Comparison of ENCODE assay signal across 8 mouse cellular contexts in the genomic region with DNA sequence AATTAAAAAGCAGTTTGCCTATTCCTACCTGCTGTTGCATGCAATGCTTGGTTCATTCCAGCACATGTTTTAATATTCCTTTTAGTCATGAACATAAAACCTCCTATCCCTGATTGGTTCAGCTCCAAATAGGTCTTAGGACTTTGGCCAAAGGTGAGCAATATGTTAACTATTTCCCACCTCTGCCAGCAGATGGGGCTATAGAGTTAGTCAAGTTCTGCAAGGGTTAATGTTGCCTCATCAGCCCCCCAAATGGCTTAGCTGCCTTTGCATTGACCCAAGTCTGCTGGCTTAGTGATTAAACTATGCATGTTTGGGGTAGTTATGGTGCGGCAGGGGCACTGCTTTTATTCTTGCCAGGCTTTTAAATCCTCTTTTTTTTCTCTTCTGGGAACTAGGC.
DNase-seq lines count a peak whose midpoint lies in the region; ATAC-seq and TF ChIP-seq lines count a peak whose summit lies in the region.

No protein-coding gene starts in this region.

- H3K9ac ChIP-seq in forebrain, embryonic 11.5 days (ENCODE audit: low read length): no peak overlapping the region
- H3K9ac ChIP-seq in forebrain, embryonic 12.5 days: no peak overlapping the region
- no peak overlapping the region for H3K9ac ChIP-seq in neural tube, embryonic 15.5 days (replicated peaks)
- H3K9ac ChIP-seq in kidney, postnatal 0 days (ENCODE audit: low read depth, low read length): no peak overlapping the region

- intact Hi-C loops in left cerebral cortex, postnatal 36 days (cut with DNase I): loop anchor here (5.0 kb wide), 1 partner anchor 273 kb away; no protein-coding TSS in a partner anchor

- no peak for DNase-seq in forebrain, embryonic 11.5 days (ENCODE audit: low spot score)
- DNase-seq in neural tube, embryonic 10.5 days (ENCODE audit: extremely low spot score, low spot score): peak; percentile 25
- peak; percentile 43 for DNase-seq in kidney, postnatal 0 days (ENCODE audit: low spot score)
- DNase-seq in left cerebral cortex, postnatal 36 days (ENCODE audit: low spot score in 2 of 2): no peak

- H3K36me3 ChIP-seq in forebrain, embryonic 11.5 days (ENCODE audit: control insufficient read depth, insufficient read depth, low read length): no peaks in the 10 kb centered on the region
- no peaks in the 10 kb centered on the region for H3K36me3 ChIP-seq in forebrain, embryonic 12.5 days (replicated peaks)
- H3K36me3 ChIP-seq in neural tube, embryonic 15.5 days: no peaks in the 10 kb centered on the region
- no peaks in the 10 kb centered on the region for H3K36me3 ChIP-seq in kidney, postnatal 0 days (ENCODE audit: insufficient read depth, low read length)
- H3K36me3 ChIP-seq in small intestine, adult 2 months (ENCODE audit: control insufficient read depth, insufficient read depth, low read length): no peaks in the 10 kb centered on the region

- no peaks in the 10 kb centered on the region for H3K4me1 ChIP-seq in forebrain, embryonic 11.5 days (replicated peaks; ENCODE audit: control insufficient read depth, insufficient read depth, low read length)
- H3K4me1 ChIP-seq in forebrain, embryonic 12.5 days: no peaks in the 10 kb centered on the region
- H3K4me1 ChIP-seq in neural tube, embryonic 15.5 days: no peaks in the 10 kb centered on the region
- no peaks in the 10 kb centered on the region for H3K4me1 ChIP-seq in kidney, postnatal 0 days (replicated peaks; ENCODE audit: insufficient read depth, low read length)
- no peaks in the 10 kb centered on the region for H3K4me1 ChIP-seq in small intestine, adult 2 months (ENCODE audit: control insufficient read depth, insufficient read depth, insufficient read length, low read length)

- no peak overlapping the region for H3K4me3 ChIP-seq in forebrain, embryonic 11.5 days (ENCODE audit: low read depth, low read length)
- H3K4me3 ChIP-seq in forebrain, embryonic 12.5 days (replicated peaks): no peak overlapping the region
- H3K4me3 ChIP-seq in neural tube, embryonic 15.5 days (replicated peaks): no peak overlapping the region
- no peak overlapping the region for H3K4me3 ChIP-seq in kidney, postnatal 0 days (replicated peaks; ENCODE audit: low read depth, low read length)
- no peak overlapping the region for H3K4me3 ChIP-seq in small intestine, adult 2 months (ENCODE audit: low read depth, low read length)

- no peak for TF ChIP-seq POLR2A in small intestine, adult 2 months (IDR thresholded peaks at IDR 0.05; ENCODE audit: low read depth, low read length)

- no peak overlapping the region for H3K4me2 ChIP-seq in forebrain, embryonic 11.5 days (ENCODE audit: low read depth, low read length, severe bottlenecking)
- H3K4me2 ChIP-seq in forebrain, embryonic 12.5 days: no peak overlapping the region
- no peak overlapping the region for H3K4me2 ChIP-seq in neural tube, embryonic 15.5 days
- H3K4me2 ChIP-seq in kidney, postnatal 0 days (ENCODE audit: low read length): no peak overlapping the region

- H3K27ac ChIP-seq in forebrain, embryonic 11.5 days (ENCODE audit: low read depth, low read length): no peak overlapping the region
- H3K27ac ChIP-seq in forebrain, embryonic 12.5 days: no peak overlapping the region
- H3K27ac ChIP-seq in neural tube, embryonic 15.5 days (replicated peaks): no peak overlapping the region
- no peak overlapping the region for H3K27ac ChIP-seq in kidney, postnatal 0 days
- no peak overlapping the region for H3K27ac ChIP-seq in small intestine, adult 2 months (ENCODE audit: insufficient read depth, low read depth, low read length)

- no peaks in the 10 kb centered on the region for H3K9me3 ChIP-seq in forebrain, embryonic 11.5 days (ENCODE audit: control insufficient read depth, low read length)
- no peaks in the 10 kb centered on the region for H3K9me3 ChIP-seq in forebrain, embryonic 12.5 days
- no peaks in the 10 kb centered on the region for H3K9me3 ChIP-seq in neural tube, embryonic 15.5 days (replicated peaks)
- H3K9me3 ChIP-seq in kidney, postnatal 0 days (replicated peaks; ENCODE audit: low read length): no peaks in the 10 kb centered on the region

- ATAC-seq in forebrain, embryonic 11.5 days (replicated peaks; ENCODE audit: low FRiP score): 0 out of 2 replicates have a peak, but pooled peaks have one; percentile 33
- no peak for ATAC-seq in forebrain, embryonic 12.5 days (ENCODE audit: low FRiP score)
- ATAC-seq in neural tube, embryonic 15.5 days (ENCODE audit: low FRiP score): no peak
- no peak for ATAC-seq in kidney, postnatal 0 days (replicated peaks; ENCODE audit: low FRiP score, low read depth)
- no peak for ATAC-seq in erythroid progenitor cell, adult 5-6 weeks (replicated peaks; ENCODE audit: low FRiP score, poor library complexity, severe bottlenecking)

- H3K27me3 ChIP-seq in forebrain, embryonic 11.5 days (ENCODE audit: control insufficient read depth, insufficient read depth, low read length): no peaks in the 10 kb centered on the region
- no peaks in the 10 kb centered on the region for H3K27me3 ChIP-seq in forebrain, embryonic 12.5 days
- no peaks in the 10 kb centered on the region for H3K27me3 ChIP-seq in neural tube, embryonic 15.5 days (replicated peaks)
- H3K27me3 ChIP-seq in kidney, postnatal 0 days (ENCODE audit: insufficient read depth, low read length): no peaks in the 10 kb centered on the region
- no peaks in the 10 kb centered on the region; the same call in 1 of the 2 replicates for H3K27me3 ChIP-seq in small intestine, adult 2 months (ENCODE audit: control insufficient read depth, insufficient read depth, low read length)

- 36% methylated on average over 1 of the region's 1 CpGs for WGBS in forebrain, embryonic 11.5 days
- 38% methylated on average over 1 of the region's 1 CpGs for WGBS in forebrain, embryonic 12.5 days
- WGBS in neural tube, embryonic 15.5 days: 41% methylated on average over 1 of the region's 1 CpGs
- 29% methylated on average over 1 of the region's 1 CpGs for WGBS in kidney, postnatal 0 days
- WGBS in small intestine, adult 2 months: 26% methylated on average over 1 of the region's 1 CpGs

- TF ChIP-seq CTCF in kidney, postnatal 0 days (IDR thresholded peaks at IDR 0.05; ENCODE audit: low read depth): peak; percentile 68
- peak; percentile 33; the same call in 1 of the 2 replicates for TF ChIP-seq CTCF in small intestine, adult 2 months (IDR thresholded peaks at IDR 0.05; ENCODE audit: extremely low read depth, insufficient read length, insufficient replicate concordance, low read depth, low read length)

Comparison
In these comparisons a context has a peak if more than half of its experiments do, and no peak if none do; other contexts are left out.
1. DNase-seq: peak in neural tube, embryonic 10.5 days (single experiment) and kidney, postnatal 0 days (single experiment); none in forebrain, embryonic 11.5 days (single experiment) and left cerebral cortex, postnatal 36 days (0 of 2).